Mouse (Mus musculus) heart, adult 2 months (tissue): Measurements from ENCODE around the gene Dlgap3. TPM values are rescaled to one million over a fixed set of nuclear protein-coding genes. Genes with fewer than 3 reads are reported as not detected.

ENCODE experiments used
- DNase-seq, 2 experiments: peaks; one replicate each; pipeline ENCODE4 v3.0.0; 2021
- H3K27ac ChIP-seq: fragments of 200-600 bp; 2 replicates; pipeline ENCODE4 v1.8.1; 2022
- H3K27me3 ChIP-seq: fragments of 200-500 bp; 2 replicates; pipeline ENCODE4 v1.6.1; 2012; ENCODE audit warnings: mild to moderate bottlenecking, low read length, inconsistent platforms, mixed read lengths; ENCODE audit not compliant: control insufficient read depth, insufficient read depth
- H3K36me3 ChIP-seq: fragments of 200-500 bp; 2 replicates; pipeline ENCODE4 v1.6.1; 2012; ENCODE audit warnings: low read length, inconsistent platforms; ENCODE audit not compliant: control insufficient read depth, insufficient read depth
- H3K4me1 ChIP-seq: fragments of 200-500 bp; 2 replicates; pipeline ENCODE4 v1.6.1; 2011; ENCODE audit warnings: low read length; ENCODE audit not compliant: control insufficient read depth, insufficient read depth
- H3K4me3 ChIP-seq: fragments of 200-600 bp; 2 replicates; pipeline ENCODE4 v1.8.1; 2022
- H3K79me2 ChIP-seq: fragments of 200-500 bp; replicated peaks from 2 replicates; pipeline ENCODE4 v1.6.1; 2012; ENCODE audit warnings: mild to moderate bottlenecking, inconsistent platforms, low read length, moderate library complexity, mixed read lengths; ENCODE audit not compliant: control insufficient read depth, insufficient read depth
- H3K9ac ChIP-seq: fragments of 200-500 bp; 2 replicates; pipeline ENCODE4 v1.6.1; 2012; ENCODE audit warnings: low read depth, mild to moderate bottlenecking, control low read depth, inconsistent platforms, low read length, mixed read lengths
- CTCF ChIP-seq: fragments of 200-600 bp; IDR thresholded peaks from 2 replicates; pipeline ENCODE4 v1.8.1; 2022; ENCODE audit warnings: antibody characterized with exemption, mild to moderate bottlenecking, moderate library complexity
- EP300 ChIP-seq: fragments of 200-500 bp; IDR thresholded peaks from 2 replicates; pipeline ENCODE4 v1.6.1; 2011; ENCODE audit warnings: low read depth, low read length, control low read depth; ENCODE audit not compliant: insufficient read depth
- POLR2A ChIP-seq: fragments of 200-500 bp; IDR thresholded peaks from 2 replicates; pipeline ENCODE4 v1.6.1; 2011; ENCODE audit warnings: mild to moderate bottlenecking, low read depth, low read length, control low read depth; ENCODE audit not compliant: insufficient read depth
- WGBS: fragments of 180-500 bp; shearing (Covaris S2); methylation state at CpG from one replicate; pipeline ENCODE4 v1.1.7; 2018; 5-methylcytosine and 5-hydroxymethylcytosine counted together
- intact Hi-C: fragments of 180-260 bp; cut with DNase I; formaldehyde crosslinking; loops from one replicate; pipeline ENCODE4 v1.15.1; 2025
- polyA plus RNA-seq: library from polyadenylated mRNA; depleted of rRNA; stranded (reverse); fragments of >200 nt; gene quantifications from 2 replicates; pipeline ENCODE4 v1.2.3, GENCODE M21; 2012
- total RNA-seq, 2 experiments: library from RNA; stranded (reverse); gene quantifications; 2 replicates each; pipeline ENCODE4 v1.2.3; 2021

Gene Dlgap3
- total and polyA plus RNA-seq, 3 experiments, result 0.20 to 0.21 (median 0.21) TPM

GRCm38 (mm10) chr4:127167096-127167495 lies 1.9 kb upstream of the Dlgap3 start:
- no peak for DNase-seq
- H3K4me1 ChIP-seq, result peaks cover 2% of the 10 kb centered on the region; the same call in 1 of the 2 replicates
- TF ChIP-seq EP300 (no peak), POLR2A (no peak), CTCF (no peak)
- no peak overlapping the region for H3K4me3 ChIP-seq
- H3K9ac ChIP-seq, result no peak overlapping the region
- intact Hi-C loops, result no loop called here
- no peak overlapping the region for H3K27ac ChIP-seq
- H3K36me3 ChIP-seq, result no peaks in the 10 kb centered on the region
- WGBS, result 66% methylated on average over 5 of the region's 5 CpGs
- peaks cover 11% of the 10 kb centered on the region for H3K27me3 ChIP-seq
- H3K79me2 ChIP-seq, result no peaks in the 10 kb centered on the region

GRCm38 (mm10) chr4:127167731-127168130 lies 1.3 kb upstream of the Dlgap3 start:
- Histone ChIP-seq H3K27me3 (peaks cover 11% of the 10 kb centered on the region), H3K4me1 (peaks cover 2% of the 10 kb centered on the region; the same call in 1 of the 2 replicates), H3K36me3 (no peaks in the 10 kb centered on the region), H3K4me3 (no peak overlapping the region), H3K27ac (no peak overlapping the region), H3K9ac (no peak overlapping the region), H3K79me2 (no peaks in the 10 kb centered on the region)
- intact Hi-C loops, result no loop called here
- TF ChIP-seq EP300 (no peak), CTCF (no peak), POLR2A (no peak)
- WGBS, result 11% methylated on average over 8 of the region's 8 CpGs
- no peak for DNase-seq

GRCm38 (mm10) chr4:127168211-127168913 lies 642 bp upstream of the Dlgap3 start:
- H3K27me3 ChIP-seq, result peaks cover 11% of the 10 kb centered on the region
- no peak overlapping the region for H3K27ac ChIP-seq
- peaks cover 2% of the 10 kb centered on the region; the same call in 1 of the 2 replicates for H3K4me1 ChIP-seq
- WGBS, result under 1% methylated on average over 39 of the region's 39 CpGs
- DNase-seq, result peak; percentile 14 to 35
- no peaks in the 10 kb centered on the region for H3K79me2 ChIP-seq
- H3K4me3 ChIP-seq, result peak overlapping the region; percentile 52
- peak overlapping the region; percentile 30; the same call in 1 of the 2 replicates for H3K9ac ChIP-seq
- intact Hi-C loops, result no loop called here
- TF ChIP-seq CTCF (no peak), POLR2A (no peak), EP300 (no peak)
- H3K36me3 ChIP-seq, result no peaks in the 10 kb centered on the region

- Histone ChIP-seq H3K79me2 (no peaks in the 10 kb centered on the region), H3K4me3 (peak overlapping the region; percentile 52), H3K9ac (peak overlapping the region; percentile 35; the same call in 1 of the 2 replicates), H3K27me3 (peaks cover 11% of the 10 kb centered on the region), H3K36me3 (no peaks in the 10 kb centered on the region), H3K27ac (no peak overlapping the region), H3K4me1 (peaks cover 2% of the 10 kb centered on the region; the same call in 1 of the 2 replicates)
- intact Hi-C loops, result no loop called here
- TF ChIP-seq EP300 (no peak), CTCF (no peak), POLR2A (no peak)
- DNase-seq, result peak; percentile 7 to 25
- 4% methylated on average over 50 of the region's 51 CpGs for WGBS
Observed at GRCm38 (mm10) chr4:127169346-127170221, 580 bp downstream of the Dlgap3 start.

- no peak overlapping the region for H3K9ac ChIP-seq
- TF ChIP-seq POLR2A, result no peak
- no peak for TF ChIP-seq EP300
- TF ChIP-seq CTCF, result no peak
- H3K27ac ChIP-seq, result no peak overlapping the region
- no peaks in the 10 kb centered on the region for H3K79me2 ChIP-seq
- intact Hi-C loops, result no loop called here
- 37% methylated on average over 5 of the region's 5 CpGs for WGBS
- H3K4me1 ChIP-seq, result peaks cover 2% of the 10 kb centered on the region; the same call in 1 of the 2 replicates
- no peak for DNase-seq
- H3K4me3 ChIP-seq, result no peak overlapping the region
- peaks cover 11% of the 10 kb centered on the region for H3K27me3 ChIP-seq
- H3K36me3 ChIP-seq, result no peaks in the 10 kb centered on the region
Observed at GRCm38 (mm10) chr4:127170866-127171265, 1.9 kb downstream of the Dlgap3 start.
